Mouse (Mus musculus): ENCODE measurements around the gene Ptcd3.

DNA sequence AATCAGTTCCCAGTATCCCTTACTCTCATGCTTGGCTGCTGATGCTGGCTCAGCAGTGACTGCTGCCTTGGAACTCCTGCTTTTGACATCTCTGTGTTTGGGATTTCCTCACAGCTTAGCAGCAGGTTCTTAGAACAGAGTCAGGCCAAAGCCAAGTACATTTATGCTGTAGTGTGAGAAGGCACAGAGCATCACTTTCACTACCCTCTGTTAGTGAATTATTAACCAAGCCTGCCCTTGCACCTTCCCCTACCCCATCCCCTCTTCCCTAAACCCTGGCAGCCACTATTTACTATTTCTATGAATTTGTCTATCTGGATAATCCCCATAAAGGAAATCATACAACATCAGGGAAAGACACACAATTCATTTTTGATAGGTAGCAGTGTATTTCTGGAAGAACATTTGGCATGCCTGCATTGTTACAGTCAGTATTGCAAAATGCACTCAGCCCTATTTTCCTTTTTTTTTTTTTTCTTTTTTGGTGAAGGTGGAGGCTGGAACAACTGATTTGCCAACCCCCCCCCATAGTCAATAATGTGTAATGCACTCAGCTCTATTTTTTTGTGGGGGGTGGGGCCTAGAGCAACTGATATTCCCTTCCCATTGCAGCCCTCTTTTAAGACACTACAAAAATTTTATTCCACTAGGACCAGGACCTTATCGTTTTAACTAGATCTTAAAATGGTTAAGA, 67.8 kb downstream of the Ptcd3 start:
- no peak for TF ChIP-seq POLR2A (IDR thresholded peaks at IDR 0.05; ENCODE audit: low read depth, low read length)
- TF ChIP-seq CTCF (IDR thresholded peaks at IDR 0.05; ENCODE audit: extremely low read depth, insufficient read depth, insufficient read length, insufficient replicate concordance): no peak

Measured in spleen, adult 2 months (tissue).